Mouse (Mus musculus): ENCODE measurements at regions not wholly inside any gene's neighbourhood (a gene's known extent, or its start where the extent isn't known, plus 50 kb on each side); places are given as distances from the start of the nearest gene placed in this dataset.

GRCm38 (mm10) chr8:89310696-89311214 lies 266.8 kb upstream of the Sall1 start:
- TF ChIP-seq CTCF (IDR thresholded peaks at IDR 0.05; ENCODE audit: extremely low read depth, insufficient read length, insufficient replicate concordance, low read depth, low read length) (no peak), POLR2A (IDR thresholded peaks at IDR 0.05; ENCODE audit: low read depth, low read length) (no peak)

All from small intestine, adult 2 months (tissue).